8 mouse cellular contexts compared by ENCODE assay signal in genomic region chr3:79841475-79841874, GRCm38 (mm10). TPM values are rescaled to one million over a fixed set of nuclear protein-coding genes. Genes with fewer than 3 reads are reported as not detected.
DNase-seq lines count a peak whose midpoint lies in the region; ATAC-seq and TF ChIP-seq lines count a peak whose summit lies in the region.

No protein-coding gene starts in this region.

- H3K9me3 ChIP-seq in kidney, embryonic 15.5 days (replicated peaks) = no peaks in the 10 kb centered on the region
- H3K9me3 ChIP-seq in embryonic facial prominence, embryonic 12.5 days = no peaks in the 10 kb centered on the region
- H3K9me3 ChIP-seq in intestine, embryonic 15.5 days = no peaks in the 10 kb centered on the region

- WGBS in kidney, embryonic 15.5 days = 67% methylated on average over 6 of the region's 6 CpGs
- WGBS in embryonic facial prominence, embryonic 12.5 days = 81% methylated on average over 6 of the region's 6 CpGs
- 53% methylated on average over 6 of the region's 6 CpGs for WGBS in intestine, embryonic 15.5 days

- H3K9ac ChIP-seq in kidney, embryonic 15.5 days = no peak overlapping the region
- H3K9ac ChIP-seq in embryonic facial prominence, embryonic 12.5 days = no peak overlapping the region
- no peak overlapping the region for H3K9ac ChIP-seq in intestine, embryonic 15.5 days

- H3K4me1 ChIP-seq in kidney, embryonic 15.5 days = 0 out of 2 replicates have a peak, but pooled peaks cover 6% of the 10 kb centered on the region
- no peaks in the 10 kb centered on the region; the same call in 1 of the 2 replicates for H3K4me1 ChIP-seq in embryonic facial prominence, embryonic 12.5 days
- no peaks in the 10 kb centered on the region for H3K4me1 ChIP-seq in intestine, embryonic 15.5 days (replicated peaks)

- H3K27ac ChIP-seq in kidney, embryonic 15.5 days = no peak overlapping the region
- no peak overlapping the region for H3K27ac ChIP-seq in embryonic facial prominence, embryonic 12.5 days
- no peak overlapping the region for H3K27ac ChIP-seq in intestine, embryonic 15.5 days

- no peak for TF ChIP-seq POLR2A in myocyte (IDR thresholded peaks at IDR 0.05; ENCODE audit: insufficient read length, low read depth)

- H3K79me2 ChIP-seq in myocyte (ENCODE audit: control insufficient read depth, insufficient read depth) = no peaks in the 10 kb centered on the region

- H3K36me3 ChIP-seq in kidney, embryonic 15.5 days = no peaks in the 10 kb centered on the region
- H3K36me3 ChIP-seq in embryonic facial prominence, embryonic 12.5 days = no peaks in the 10 kb centered on the region
- no peaks in the 10 kb centered on the region for H3K36me3 ChIP-seq in intestine, embryonic 15.5 days
- H3K36me3 ChIP-seq in myocyte (ENCODE audit: control insufficient read depth, insufficient read depth) = no peaks in the 10 kb centered on the region

- ATAC-seq in kidney, embryonic 15.5 days (replicated peaks; ENCODE audit: low FRiP score) = no peak
- no peak for ATAC-seq in embryonic facial prominence, embryonic 12.5 days (ENCODE audit: insufficient number of reproducible peaks, insufficient read depth, low FRiP score, low TSS enrichment)
- peak; percentile 25 for ATAC-seq in intestine, embryonic 15.5 days
- ATAC-seq in inflammation-experienced regulatory T-cells, adult 6 months = no peak

- no peak for DNase-seq in kidney, adult 8-10 months
- no peak for DNase-seq in kidney, postnatal 4 days
- no peak for DNase-seq in layer of hippocampus, postnatal 36 days

- H3K27me3 ChIP-seq in kidney, embryonic 15.5 days = no peaks in the 10 kb centered on the region
- no peaks in the 10 kb centered on the region for H3K27me3 ChIP-seq in embryonic facial prominence, embryonic 12.5 days
- no peaks in the 10 kb centered on the region for H3K27me3 ChIP-seq in intestine, embryonic 15.5 days (replicated peaks)
- no peaks in the 10 kb centered on the region for H3K27me3 ChIP-seq in myocyte (ENCODE audit: control insufficient read depth, insufficient read depth, insufficient read length)

- H3ac ChIP-seq in myocyte (ENCODE audit: control insufficient read depth, insufficient read length) = no peak overlapping the region

- peak overlapping the region; percentile 56 for H3K4me3 ChIP-seq in kidney, embryonic 15.5 days (replicated peaks)
- H3K4me3 ChIP-seq in embryonic facial prominence, embryonic 12.5 days = peak overlapping the region; percentile 46
- H3K4me3 ChIP-seq in intestine, embryonic 15.5 days (replicated peaks) = peak overlapping the region; percentile 50
- peak overlapping the region; percentile 43 for H3K4me3 ChIP-seq in myocyte

- H3K4me2 ChIP-seq in kidney, embryonic 15.5 days = peak overlapping the region; percentile 71
- H3K4me2 ChIP-seq in embryonic facial prominence, embryonic 12.5 days (replicated peaks) = peak overlapping the region; percentile 53
- H3K4me2 ChIP-seq in intestine, embryonic 15.5 days (replicated peaks) = peak overlapping the region; percentile 81
- peak overlapping the region; percentile 86 for H3K4me2 ChIP-seq in myocyte (ENCODE audit: low read depth)

TF ChIP-seq in myocyte, 11 proteins besides CTCF, POLR2A, EP300 and RAD21:
- TF ChIP-seq MAX (IDR thresholded peaks at IDR 0.05; ENCODE audit: low read depth) (no peak), TCF12 (IDR thresholded peaks at IDR 0.05; ENCODE audit: insufficient read depth, poor library complexity, severe bottlenecking) (no peak), MYOD1 (IDR thresholded peaks at IDR 0.05; ENCODE audit: control insufficient read depth in 1 of 3, insufficient read length in 2 of 3, low read depth in 2 of 3) (no peak), CEBPB (IDR thresholded peaks at IDR 0.05; ENCODE audit: insufficient read depth, poor library complexity, severe bottlenecking) (no peak), REST (IDR thresholded peaks at IDR 0.05; ENCODE audit: insufficient read depth, insufficient read length) (no peak), POLR2AphosphoS2 (IDR thresholded peaks at IDR 0.05; ENCODE audit: insufficient read length, low read depth) (no peak), USF1 (IDR thresholded peaks at IDR 0.05; ENCODE audit: low read depth) (no peak), MYOG (IDR thresholded peaks at IDR 0.05; ENCODE audit: control insufficient read depth in 1 of 3, insufficient read depth in 1 of 3, insufficient read length in 2 of 3, low read depth in 2 of 3) (no peak), SRF (IDR thresholded peaks at IDR 0.05; ENCODE audit: control insufficient read depth, insufficient read length, low read depth) (no peak), TCF3 (IDR thresholded peaks at IDR 0.05; ENCODE audit: insufficient read length, low read depth) (no peak), E2F4 (IDR thresholded peaks at IDR 0.05; ENCODE audit: insufficient read depth) (no peak)

RNA-seq across cellular contexts. Expression of gene Tmem144, which starts 11.1 kb away (rescaled TPM):
- polyA plus RNA-seq in kidney, embryonic 15.5 days (2015; fragmentation: Nextera tagmentation; extraction: Ambion mirVana) = 5.1 and 6.3 TPM in 2 replicates
- 2.5 and 3.2 TPM in 2 replicates for polyA plus RNA-seq in embryonic facial prominence, embryonic 12.5 days (2016; fragmentation: Nextera tagmentation; extraction: Ambion mirVana)
- polyA plus RNA-seq in intestine, embryonic 15.5 days (2015; fragmentation: Nextera tagmentation; extraction: Ambion mirVana) = 10.6 and 11.1 TPM in 2 replicates
- 0.92 TPM for polyA plus RNA-seq in myocyte (2012; fragmentation: generic; extraction: Trizol)
- polyA plus RNA-seq in inflammation-experienced regulatory T-cells, adult 6 months (2017; shearing (Covaris generic)) = under 1 TPM in 2 of 3 experiments, not detected in 1; 0.50 to 0.83 TPM
- total RNA-seq in layer of hippocampus, postnatal 36 days (2021) = 10 to 100 TPM; 15.7 to 16.5 TPM

RNA-seq across cellular contexts. Expression of gene Fam198b, which starts 42.9 kb away (rescaled TPM):
- 13.4 and 14.7 TPM in 2 replicates for polyA plus RNA-seq in kidney, embryonic 15.5 days (2015; fragmentation: Nextera tagmentation; extraction: Ambion mirVana)
- polyA plus RNA-seq in embryonic facial prominence, embryonic 12.5 days (2016; fragmentation: Nextera tagmentation; extraction: Ambion mirVana) = 5.5 and 6.6 TPM in 2 replicates
- polyA plus RNA-seq in intestine, embryonic 15.5 days (2015; fragmentation: Nextera tagmentation; extraction: Ambion mirVana) = 13.0 and 14.4 TPM in 2 replicates
- 1.8 TPM for polyA plus RNA-seq in myocyte (2012; fragmentation: generic; extraction: Trizol)
- polyA plus RNA-seq in inflammation-experienced regulatory T-cells, adult 6 months (2017; shearing (Covaris generic)) = under 1 TPM in 1 of 3 experiments, not detected in 2; 0.26 TPM
- total RNA-seq in layer of hippocampus, postnatal 36 days (2021) = 1 to 10 TPM; 5.1 to 7.0 TPM
